Mouse (Mus musculus): ENCODE data around the gene Itpk1.

Itpk1 gene

GRCm38 (mm10) chr12:102691761-102692160, 13.0 kb downstream of the Itpk1 start:
- DNase-seq (ENCODE audit: low spot score in 2 of 2): no peak

GRCm38 (mm10) chr12:102691180-102691579, 13.6 kb downstream of the Itpk1 start:
- DNase-seq (ENCODE audit: low spot score in 2 of 2): no peak

- DNase-seq (ENCODE audit: low spot score in 2 of 2): no peak
These were observed 14.8 kb downstream of the Itpk1 start for GRCm38 (mm10) chr12:102689773-102690563.

- no peak for DNase-seq (ENCODE audit: low spot score in 2 of 2)
These were observed 18.4 kb downstream of the Itpk1 start for GRCm38 (mm10) chr12:102686321-102686720.

GRCm38 (mm10) chr12:102685523-102685931, 19.2 kb downstream of the Itpk1 start:
- no peak for DNase-seq (ENCODE audit: low spot score in 2 of 2)

GRCm38 (mm10) chr12:102684720-102685386, 19.9 kb downstream of the Itpk1 start:
- no peak for DNase-seq (ENCODE audit: low spot score in 2 of 2)

- DNase-seq (ENCODE audit: low spot score in 2 of 2): no peak
These were observed 20.8 kb downstream of the Itpk1 start for GRCm38 (mm10) chr12:102683979-102684378.

- no peak for DNase-seq (ENCODE audit: low spot score in 2 of 2)
These were observed 21.3 kb downstream of the Itpk1 start for GRCm38 (mm10) chr12:102683438-102683837.

- DNase-seq (ENCODE audit: low spot score in 2 of 2): no peak
These were observed 21.9 kb downstream of the Itpk1 start for GRCm38 (mm10) chr12:102682722-102683299.

- no peak for DNase-seq (ENCODE audit: low spot score in 2 of 2)
These were observed 22.6 kb downstream of the Itpk1 start for GRCm38 (mm10) chr12:102682085-102682484.

GRCm38 (mm10) chr12:102681590-102681989, 23.1 kb downstream of the Itpk1 start:
- peak; percentile 67 to 85 for DNase-seq (ENCODE audit: low spot score in 2 of 2)

GRCm38 (mm10) chr12:102678820-102679219, 25.9 kb downstream of the Itpk1 start:
- DNase-seq (ENCODE audit: low spot score in 2 of 2): no peak

GRCm38 (mm10) chr12:102677089-102677488, 27.6 kb downstream of the Itpk1 start:
- no peak for DNase-seq (ENCODE audit: low spot score in 2 of 2)

GRCm38 (mm10) chr12:102674556-102674955, 30.2 kb downstream of the Itpk1 start:
- peak in 1 of 2 experiments; percentile 26 for DNase-seq (ENCODE audit: low spot score in 2 of 2)

GRCm38 (mm10) chr12:102674123-102674522, 30.6 kb downstream of the Itpk1 start:
- DNase-seq (ENCODE audit: low spot score in 2 of 2): no peak

GRCm38 (mm10) chr12:102672857-102673839, 31.6 kb downstream of the Itpk1 start:
- no peak for DNase-seq (ENCODE audit: low spot score in 2 of 2)

GRCm38 (mm10) chr12:102672176-102672575, 32.6 kb downstream of the Itpk1 start:
- DNase-seq (ENCODE audit: low spot score in 2 of 2): no peak

- no peak for DNase-seq (ENCODE audit: low spot score in 2 of 2)
These were observed 33.9 kb downstream of the Itpk1 start for GRCm38 (mm10) chr12:102670848-102671247.

GRCm38 (mm10) chr12:102665465-102666202, 39.1 kb downstream of the Itpk1 start:
- no peak for DNase-seq (ENCODE audit: low spot score in 2 of 2)

- no peak for DNase-seq (ENCODE audit: low spot score in 2 of 2)
These were observed 40.7 kb downstream of the Itpk1 start for GRCm38 (mm10) chr12:102664052-102664448.

Measured in thymus, postnatal 10 days (tissue).